Mouse (Mus musculus) adrenal gland, postnatal 25 days (tissue): Measurements from ENCODE around the gene Lsm2. TPM values are rescaled to one million over a fixed set of nuclear protein-coding genes. Genes with fewer than 3 reads are reported as not detected.
A peak's percentile ranks its signal among the peaks of the same experiment; 100 is the strongest.
"Not testable (repeated sequence)": the region's sequence is repeated elsewhere in the genome, so short reads cannot be mapped to it uniquely, and the experiment has no call there.

Experiments used
- DNase-seq: peaks from one replicate; pipeline ENCODE4 v3.0.0; 2021; ENCODE audit warnings: mixed read lengths
- long read RNA-seq: library from polyadenylated mRNA; stranded (forward); transcript quantifications from one replicate; pipeline ENCODE4 v2.0.0, GENCODE M21; 2021
- total RNA-seq: library from RNA; stranded (reverse); gene quantifications from 2 replicates; pipeline ENCODE4 v1.2.3, GENCODE M21; 2021

Lsm2 gene
- total RNA-seq = 39.6 and 51.2 TPM in 2 replicates
- long read RNA-seq, transcript Lsm2-202 (5 exons, 840 nt) = major isoform, 22 of 30 reads
- long read RNA-seq, partial matches to known transcripts = 0 of 30 reads
- long read RNA-seq, other reads (novel, unspliced or antisense) = 3 of 30 reads

DNA sequence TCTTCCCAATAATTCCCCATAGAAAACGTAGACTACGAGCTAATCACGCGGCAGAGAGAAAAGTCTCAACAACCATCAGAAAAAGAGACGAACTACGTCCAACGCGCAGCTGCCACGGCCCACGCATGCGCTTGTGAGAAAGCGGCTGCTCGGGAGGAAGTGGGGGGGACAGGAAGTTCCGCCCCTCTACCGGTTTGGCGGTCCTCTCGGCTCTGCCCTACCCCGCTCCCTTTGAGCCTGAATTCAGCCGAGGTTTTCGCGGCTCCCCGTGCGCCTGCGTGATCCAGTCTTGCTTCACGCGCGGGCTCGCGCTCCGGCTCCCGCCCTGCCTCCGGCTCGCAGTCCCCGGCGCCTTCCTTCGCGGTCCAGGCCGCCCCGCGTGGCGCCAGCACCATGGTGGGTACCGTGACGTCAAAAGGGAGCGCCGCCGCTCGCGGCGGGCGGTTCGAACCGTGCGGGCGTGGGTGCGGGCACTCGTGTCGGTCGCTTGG lies at the start of gene Lsm2:
Gene Lsm2 (plus strand): TSS at position 173 of the 491 bp plus-strand sequence.
- DNase-seq = peak; percentile 88

DNA sequence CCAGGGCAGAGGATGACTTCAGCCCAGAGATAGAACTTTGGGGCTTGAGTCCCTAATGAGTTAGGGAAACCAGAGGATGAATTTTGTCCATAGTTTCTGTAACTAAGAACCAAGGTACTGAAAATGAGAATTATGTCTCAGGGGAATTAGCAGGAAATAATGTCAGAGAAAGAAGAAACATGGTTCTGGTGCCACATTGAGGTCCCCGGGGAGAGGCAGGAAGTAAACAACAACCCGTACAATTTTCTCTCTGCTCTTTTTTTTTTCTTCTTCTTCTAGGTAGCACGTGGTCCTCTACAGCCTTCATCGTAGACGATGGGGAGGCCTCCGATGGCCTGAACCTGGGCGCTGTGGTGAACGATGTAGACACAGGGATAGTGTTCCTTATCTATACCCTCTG lies 49.4 kb upstream of the Lsm2 start:
- DNase-seq = no peak

DNA sequence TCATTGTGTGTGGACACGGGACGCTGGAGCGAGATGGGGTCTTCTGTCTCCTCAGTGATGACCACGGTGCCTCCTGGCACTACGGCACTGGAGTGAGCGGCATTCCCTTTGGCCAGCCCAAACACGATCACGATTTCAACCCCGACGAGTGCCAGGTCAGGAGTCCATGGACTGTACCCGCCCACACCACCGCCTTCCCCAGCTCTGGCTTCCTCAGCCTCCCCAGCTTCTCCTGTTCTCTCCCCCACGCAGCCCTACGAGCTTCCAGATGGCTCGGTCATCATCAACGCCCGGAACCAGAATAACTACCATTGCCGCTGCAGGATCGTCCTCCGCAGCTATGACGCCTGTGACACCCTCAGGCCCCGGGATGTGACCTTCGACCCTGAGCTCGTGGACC lies 47.6 kb upstream of the Lsm2 start:
- DNase-seq = no peak

DNA sequence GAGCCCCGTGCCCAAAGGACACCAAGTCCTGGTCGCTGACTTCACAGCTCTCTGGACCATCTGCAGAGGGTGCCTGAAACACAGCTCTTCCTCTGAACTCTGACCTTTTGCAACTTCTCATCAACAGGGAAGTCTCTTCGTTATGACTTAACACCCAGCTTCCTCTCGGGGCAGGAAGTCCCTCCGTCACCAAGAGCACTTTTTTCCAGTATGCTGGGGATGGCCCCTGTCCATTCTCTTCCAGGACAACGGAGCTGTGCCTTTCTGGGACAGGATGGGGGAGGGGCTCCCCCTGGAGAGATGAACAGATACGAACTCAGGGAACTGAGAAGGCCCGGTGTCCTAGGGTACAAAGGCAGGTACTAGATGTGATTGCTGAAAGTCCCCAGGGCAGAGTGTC lies 46.8 kb upstream of the Lsm2 start:
- DNase-seq = no peak

DNA sequence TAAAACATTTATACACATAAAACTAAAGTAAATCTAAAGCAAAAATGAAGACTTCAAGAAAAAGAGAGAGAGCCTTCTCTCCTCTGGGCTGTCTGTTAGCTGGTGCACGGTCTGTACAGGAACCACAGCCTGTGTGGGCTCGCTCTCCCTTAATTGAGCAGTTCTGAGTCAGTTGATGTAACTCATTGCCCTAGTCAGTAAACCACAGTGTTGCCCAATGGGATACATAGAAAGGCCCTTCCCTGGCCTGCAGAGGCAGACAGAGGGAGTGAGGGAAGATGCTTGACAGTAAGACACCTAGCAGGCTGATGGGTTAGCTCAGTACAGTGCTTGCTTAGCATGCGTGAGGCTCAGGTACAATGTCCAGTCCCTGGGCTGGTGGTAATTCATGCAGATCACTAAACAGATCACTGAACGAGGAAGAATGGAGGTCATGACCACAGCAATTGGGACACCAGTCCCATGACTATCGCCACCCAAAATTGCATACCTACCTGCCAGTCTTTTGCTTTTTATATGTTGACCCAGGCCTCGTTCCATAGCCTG lies 43.6 kb upstream of the Lsm2 start:
- no peak for DNase-seq

DNA sequence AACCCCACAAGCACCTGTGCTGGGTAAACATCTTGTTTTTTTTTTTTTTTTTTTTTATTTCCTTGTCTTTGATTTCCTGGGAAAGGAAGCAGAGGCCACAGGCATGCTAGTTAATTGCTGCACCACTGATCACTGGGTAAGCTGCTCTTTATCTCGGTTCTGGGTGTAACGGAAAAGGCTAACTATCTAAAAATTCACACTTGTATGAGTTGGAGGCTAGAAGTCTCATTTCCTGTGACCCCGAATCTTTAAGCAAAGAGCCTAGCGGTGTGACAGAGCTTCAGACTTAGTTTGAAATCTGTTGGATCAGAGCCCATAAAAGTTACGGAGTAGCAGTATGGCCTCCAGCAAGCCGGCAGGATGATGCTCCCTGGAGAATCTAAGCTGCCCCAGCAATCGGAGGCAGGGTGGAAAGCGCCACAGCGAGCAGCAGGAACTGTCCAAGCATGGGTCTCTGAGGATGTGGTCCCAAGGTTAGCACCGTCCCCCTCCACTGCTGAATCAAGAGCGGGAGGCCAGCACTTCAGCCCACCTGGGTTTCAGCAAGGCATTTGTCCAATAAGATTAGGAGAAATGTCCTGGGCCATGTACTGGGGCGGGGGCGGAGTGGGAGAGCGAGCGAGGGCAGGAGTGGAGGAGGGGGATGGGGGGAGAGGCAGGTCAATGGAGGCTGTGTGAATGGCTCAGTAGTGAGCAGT lies 40.2 kb upstream of the Lsm2 start:
- no peak for DNase-seq

DNA sequence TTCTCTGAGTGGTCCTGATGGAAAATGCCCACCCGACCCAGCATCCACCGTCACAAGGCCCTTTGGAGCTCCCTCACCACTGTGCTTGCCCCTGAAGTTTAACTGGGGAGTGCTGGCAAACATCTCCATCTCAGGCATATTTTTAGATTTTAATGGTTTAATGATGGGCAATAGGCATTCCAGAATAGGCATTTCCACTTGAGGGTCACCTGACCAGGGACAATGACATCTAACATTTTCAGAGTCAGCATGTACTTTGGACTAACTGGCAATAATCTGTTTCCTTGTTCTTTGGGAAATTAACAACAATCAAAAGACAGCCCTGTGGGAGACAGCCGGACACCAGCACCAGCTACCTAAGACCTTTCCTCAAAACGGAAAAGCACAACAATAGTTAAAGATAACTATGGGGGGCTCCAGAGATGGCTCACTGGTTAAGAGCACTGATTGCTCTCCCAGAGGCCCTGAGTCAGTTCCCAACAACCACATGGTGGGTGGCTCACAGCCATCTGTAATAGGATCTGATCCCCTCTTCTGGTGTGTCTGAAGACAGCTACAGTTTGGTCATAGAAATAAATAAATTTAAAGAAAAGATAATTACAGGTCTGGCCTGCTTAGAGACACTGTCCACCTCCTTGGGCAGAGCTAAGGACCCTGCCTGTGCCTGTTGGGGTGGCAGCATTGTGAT lies 38.4 kb upstream of the Lsm2 start:
- no peak for DNase-seq

DNA sequence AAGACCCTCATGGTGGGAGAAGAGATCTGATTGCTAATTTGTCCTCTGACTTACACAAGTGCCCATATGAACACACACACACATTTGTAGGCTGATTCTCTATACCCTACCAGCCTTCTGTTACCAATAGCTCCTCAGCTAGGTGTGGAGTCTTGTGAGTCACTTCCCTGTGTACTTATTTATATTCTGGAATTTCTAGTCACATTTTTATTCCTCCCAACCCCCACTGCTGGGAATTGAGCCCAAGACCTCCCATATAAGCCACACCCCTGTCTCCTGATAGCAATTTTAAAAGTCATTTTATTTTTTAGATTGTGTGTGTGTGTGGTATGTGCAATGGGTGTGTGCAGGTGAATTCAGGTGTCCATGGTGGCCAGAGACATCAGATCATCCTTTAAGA lies 37.3 kb upstream of the Lsm2 start:
- DNase-seq = no peak

DNA sequence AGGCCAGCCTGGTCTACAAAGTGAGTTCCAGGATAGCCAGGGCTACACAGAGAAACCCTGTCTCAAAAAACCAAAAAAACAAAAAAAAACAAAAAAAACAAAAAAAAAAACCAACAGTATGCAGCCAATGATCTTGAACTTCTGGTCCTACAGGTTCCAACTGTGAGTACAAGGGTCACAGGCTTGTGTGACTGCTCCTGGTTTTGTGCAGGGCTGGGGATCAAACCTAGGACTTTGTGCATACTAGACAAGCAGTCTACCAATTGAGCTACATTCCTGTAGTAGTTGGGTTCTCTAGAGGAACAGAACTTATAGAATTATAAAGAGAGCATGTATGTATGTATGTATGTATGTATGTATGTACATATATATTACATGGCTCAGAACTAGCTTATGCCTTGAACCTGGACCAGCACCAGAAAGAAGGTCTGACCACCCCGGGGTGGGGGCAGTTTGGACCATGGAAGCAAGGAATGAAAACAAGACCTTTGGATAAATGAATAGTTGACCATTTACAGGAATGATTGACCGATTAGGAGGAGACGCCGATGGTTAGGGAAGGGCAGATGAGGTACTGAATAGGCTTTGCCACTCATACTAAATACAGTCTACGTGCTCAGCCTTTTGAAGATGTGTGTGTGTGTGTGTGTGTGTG lies 35.0 kb upstream of the Lsm2 start:
- DNase-seq = no peak

DNA sequence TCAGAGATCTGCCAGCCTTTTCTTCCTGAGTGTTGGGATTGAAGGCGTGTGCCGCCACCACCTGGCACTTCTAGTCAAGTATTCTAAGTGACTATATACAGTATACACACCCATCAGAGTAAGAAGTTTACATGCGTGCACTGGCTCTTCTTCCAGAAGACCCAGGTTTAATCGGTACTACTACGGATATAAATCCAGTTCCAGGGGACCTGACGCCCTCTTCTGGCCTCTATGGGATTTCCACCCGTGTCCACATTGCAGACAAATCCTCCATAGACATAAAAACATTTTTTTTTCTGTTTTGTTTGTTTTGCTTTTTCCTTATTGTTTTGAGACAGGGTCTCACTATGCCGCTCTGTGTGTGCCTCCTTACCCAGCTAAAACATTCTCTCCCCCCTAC lies 34.1 kb upstream of the Lsm2 start:
- DNase-seq = no peak

DNA sequence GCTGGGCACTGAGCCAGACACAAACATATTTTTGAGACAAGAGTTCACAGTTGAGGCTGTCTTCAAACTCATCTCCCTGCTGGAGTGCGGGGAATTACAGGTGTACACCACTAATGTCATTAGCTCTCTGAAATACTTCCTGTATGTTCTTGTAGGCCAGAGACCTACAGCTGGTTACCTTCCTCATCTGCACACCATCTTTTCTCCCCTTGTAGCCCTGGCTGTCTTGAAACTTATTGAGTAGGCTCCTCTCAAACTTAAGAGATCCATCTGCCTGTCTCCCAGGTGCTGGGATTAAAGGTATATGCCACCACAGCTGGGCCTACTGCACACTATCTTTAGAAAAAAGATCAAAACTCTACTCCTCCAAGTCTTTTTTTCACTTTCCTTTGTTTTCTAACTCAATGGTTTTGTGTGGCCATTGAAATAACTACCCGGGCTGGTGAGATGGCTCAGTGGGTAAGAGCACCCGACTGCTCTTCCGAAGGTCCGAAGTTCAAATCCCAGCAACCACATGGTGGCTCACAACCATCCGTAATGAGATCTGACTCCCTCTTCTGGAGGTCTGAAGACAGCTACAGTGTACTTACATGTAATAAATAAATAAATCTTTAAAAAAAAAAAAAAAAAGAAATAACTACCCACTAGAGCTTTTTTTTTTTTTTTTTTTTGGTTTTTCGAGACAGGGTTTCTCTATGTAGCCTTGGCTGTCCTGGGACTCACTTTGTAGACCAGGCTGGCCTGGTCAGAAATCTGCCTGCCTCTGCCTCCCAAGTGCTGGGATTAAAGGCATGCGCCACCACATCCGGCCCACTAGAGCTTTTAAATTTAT lies 32.7 kb upstream of the Lsm2 start:
- not testable (repeated sequence) for DNase-seq

DNA sequence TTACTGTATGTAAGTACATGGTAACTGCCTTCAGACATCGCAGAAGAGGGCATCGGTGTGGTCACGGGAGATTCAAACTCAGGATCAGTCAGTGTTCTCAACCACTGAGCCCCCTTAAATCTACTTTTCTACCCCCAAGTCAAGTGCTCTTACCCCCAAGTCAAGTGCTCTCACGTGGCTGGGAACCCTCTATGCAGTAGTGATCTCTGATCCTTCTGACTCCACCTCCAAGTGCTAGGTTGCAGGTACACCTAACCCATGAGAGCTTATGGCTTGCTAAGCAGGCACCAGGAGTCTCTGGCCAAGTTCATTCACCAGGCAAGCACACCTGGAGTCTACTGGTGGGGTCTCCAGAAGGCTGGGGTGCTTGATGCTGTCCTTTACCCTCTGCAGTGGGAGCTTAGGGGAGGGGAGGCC lies 32.1 kb upstream of the Lsm2 start:
- no peak for DNase-seq

DNA sequence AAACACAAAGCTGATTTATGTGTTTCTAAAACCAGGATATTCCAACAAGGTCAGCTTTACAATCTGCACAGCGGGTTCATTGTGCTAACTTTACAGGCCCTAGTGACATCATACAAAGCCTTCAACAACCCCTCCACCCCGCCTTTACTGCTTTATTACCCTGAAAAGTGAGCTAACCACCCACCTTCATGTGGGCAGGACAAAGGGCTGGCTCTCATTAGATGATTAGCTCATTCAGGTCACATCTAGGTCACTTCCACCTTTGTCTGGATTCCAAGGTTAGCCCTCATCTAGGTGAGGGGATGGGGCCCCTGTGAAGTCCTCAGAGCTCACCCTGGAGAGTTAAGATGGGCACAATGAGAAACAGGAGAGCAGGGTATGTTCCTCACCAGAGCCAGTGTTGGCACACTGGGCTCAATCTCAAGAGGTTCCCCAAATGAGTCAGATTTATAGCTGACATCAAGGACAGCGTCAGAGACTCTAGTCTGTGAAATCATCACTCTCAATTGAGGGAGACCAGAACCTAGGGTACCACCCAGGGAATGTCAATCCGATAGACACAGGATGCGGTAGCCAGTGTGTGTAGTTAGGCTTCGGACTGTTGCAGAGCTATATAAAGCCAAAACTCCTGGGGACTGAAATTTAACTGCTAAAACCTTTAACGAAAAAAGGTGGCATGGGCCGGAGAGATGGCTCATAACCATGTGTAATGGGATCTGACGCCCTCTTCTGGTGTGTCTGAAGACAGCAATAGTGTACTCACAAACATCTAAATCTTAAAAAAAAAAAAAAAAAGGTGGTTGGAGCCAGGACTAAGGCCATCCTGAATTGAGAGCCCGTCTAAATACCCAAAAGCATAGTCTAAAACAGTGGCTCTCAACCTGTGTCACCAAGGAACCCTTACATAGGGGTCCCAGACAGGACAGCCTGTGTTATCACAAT lies 30.9 kb upstream of the Lsm2 start:
- no peak for DNase-seq

DNA sequence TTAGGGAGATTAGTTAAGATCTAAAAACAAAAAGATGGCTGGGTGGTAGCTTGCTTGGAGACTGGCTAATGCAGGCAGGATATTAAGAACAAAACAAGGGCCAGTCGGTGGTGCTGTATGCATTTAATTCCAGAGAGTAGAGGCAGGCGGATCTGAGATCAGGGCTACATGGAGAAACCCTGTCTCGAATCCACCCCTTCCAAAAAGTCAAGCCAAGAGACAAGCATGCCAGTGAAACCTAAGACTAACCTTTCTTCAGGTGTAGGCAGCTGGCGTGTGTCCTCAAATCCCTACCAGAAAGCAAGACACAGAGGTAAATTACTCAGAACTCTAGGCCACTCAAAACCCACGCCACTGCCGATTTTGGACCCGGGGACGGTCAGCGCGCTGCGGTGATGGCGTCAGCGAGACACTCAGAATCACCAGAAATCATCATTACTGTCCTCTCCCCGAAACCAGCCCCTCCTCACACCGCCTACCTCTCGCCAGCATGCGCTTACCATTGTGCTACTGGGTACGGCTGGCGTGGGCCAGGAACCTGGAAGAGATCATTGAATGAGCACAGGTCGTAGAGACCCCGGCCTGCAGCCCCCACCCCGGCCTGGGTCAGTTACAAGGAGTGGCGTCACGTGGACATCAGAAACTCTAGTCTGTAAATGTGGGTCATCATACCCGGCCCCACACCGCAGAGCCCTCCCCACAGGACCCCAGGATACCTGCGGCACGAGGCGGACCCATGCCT lies 29.9 kb upstream of the Lsm2 start:
- DNase-seq = no peak

DNA sequence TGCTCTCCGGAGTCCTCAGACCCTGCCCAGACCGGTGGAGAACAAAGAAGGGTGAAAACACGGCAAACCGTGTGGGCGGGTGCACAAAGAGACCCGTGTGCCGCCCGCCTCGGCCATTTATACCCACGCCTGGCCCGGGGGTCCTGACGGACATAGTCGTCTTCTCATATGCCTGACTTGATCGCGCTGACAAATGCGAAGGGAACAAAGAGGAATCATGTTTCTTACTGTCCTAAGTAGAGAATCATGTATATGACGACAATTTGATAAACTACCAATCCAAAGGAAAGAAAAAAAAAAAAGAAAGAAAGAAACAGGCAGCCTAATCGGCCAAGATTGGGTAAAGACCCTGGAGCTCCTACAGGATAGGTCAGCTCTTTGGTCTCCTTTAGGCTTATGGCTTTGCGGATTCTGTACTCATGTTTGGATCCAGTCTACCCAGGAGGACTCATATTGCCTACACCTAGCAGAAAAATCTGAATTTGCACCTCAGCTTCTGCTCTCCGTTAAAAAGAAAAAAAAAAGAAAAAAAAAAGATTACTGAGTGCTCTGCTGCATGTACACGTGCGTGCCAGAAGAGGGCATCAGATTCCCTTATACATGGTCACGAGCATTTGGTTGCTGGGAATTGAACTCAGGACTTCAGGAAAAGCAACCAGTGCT lies 29.2 kb upstream of the Lsm2 start:
- DNase-seq = peak; percentile 80

DNA sequence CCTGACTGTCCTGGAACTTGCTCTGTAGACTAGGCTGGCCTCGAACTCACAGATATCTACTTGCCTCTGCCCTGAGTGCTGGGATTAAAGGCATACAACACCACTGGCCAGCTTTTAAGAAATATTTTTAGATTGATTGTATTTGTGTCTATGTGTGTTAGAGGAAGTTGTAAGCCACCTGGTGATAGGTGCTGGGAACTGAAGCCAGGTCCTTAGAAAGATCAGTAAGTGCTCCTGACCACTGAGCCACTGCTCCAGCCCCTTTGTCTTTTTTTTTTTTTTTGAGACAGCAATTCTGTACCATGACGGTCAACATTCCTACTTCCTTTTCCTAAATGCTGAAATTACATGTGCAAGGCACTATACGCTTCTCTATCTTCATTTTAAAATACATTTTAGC lies 28.4 kb upstream of the Lsm2 start:
- DNase-seq = no peak

DNA sequence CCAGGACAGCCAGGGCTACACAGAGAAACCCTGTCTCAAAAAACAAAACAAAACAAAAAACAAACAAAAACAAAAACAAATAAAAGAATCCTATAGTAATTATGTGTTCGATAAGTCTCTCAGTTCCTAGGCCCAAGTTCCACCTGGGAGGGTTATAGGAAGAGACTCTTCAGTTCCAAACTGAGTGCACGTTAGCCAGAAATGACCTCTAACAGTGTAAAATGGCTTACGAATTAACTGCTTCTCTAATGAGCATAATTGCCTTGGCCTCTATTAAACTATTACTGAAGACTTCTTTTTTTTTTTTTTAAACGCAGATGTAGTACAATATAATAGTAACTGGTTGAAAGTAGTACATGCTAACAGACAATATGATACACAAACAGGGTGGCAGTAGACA lies 27.8 kb upstream of the Lsm2 start:
- DNase-seq = no peak

DNA sequence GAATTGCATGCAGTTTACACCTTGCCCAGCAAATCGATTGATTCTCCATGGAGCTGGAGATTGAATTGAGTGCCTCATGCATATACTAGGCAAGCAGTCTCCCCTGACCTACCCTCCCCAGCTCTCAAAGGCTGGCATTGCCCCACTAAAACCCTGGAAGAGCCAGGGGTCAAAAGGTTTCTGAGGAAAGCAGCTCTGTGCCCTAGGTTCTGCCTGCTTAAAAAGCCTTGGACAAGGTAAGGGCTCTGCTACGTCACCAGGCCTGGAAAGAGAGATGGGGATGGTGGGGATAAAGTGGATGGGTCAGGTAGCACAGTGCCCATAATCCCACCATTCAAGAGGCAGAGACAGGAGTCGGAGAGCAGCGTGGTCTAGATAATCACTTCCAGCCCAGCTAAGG lies 26.8 kb upstream of the Lsm2 start:
- DNase-seq = no peak

DNA sequence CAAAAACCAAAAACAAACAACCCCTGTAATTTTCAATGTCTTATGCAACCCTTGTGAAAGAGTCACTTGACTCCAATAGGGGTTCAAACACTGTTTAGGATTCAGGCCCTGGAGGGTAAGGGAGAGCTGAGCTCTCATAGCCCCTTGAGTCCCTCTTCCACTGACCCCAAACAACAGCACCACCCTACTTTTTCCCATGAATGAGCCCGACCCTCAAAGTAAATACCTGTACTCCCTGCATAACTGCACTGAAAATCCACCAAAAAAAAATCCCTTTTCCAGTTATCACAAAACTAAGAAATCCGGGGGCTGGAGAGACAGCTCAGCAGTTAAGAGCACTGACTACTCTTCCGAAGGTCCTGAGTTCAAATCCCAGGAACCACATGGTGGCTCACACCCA lies 25.8 kb upstream of the Lsm2 start:
- DNase-seq = no peak

DNA sequence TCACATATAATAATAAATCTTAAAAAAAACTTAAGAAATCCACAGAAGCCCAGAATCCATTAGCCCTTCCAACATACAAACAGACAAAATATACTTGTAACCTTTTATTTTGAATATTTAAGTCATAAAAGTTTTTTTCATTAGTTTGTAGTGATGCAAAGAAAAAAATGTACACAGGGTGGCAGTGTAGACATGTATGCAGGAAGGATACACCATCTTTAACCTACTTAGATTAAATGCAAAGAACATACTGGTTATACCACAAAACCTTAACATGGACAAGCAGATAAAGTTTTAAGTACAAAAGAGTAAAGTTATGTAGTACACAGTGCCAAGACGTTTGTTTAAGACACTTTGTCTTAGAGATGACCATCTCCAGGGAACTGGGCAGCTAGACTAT lies 25.3 kb upstream of the Lsm2 start:
- DNase-seq = no peak
